Mouse (Mus musculus): ENCODE data around the gene Grin3b.
"Not testable (repeated sequence)": the region's sequence is repeated elsewhere in the genome, so short reads cannot be mapped to it uniquely, and the experiment has no call there.

GRCm38 (mm10) chr10:79959412-79959811, 11.1 kb upstream of the Grin3b start:
- not testable (repeated sequence) for TF ChIP-seq CTCF, EP300 (IDR thresholded peaks at IDR 0.05; ENCODE audit: low read depth)

All from liver, embryonic 14.5 days (tissue).